Mouse (Mus musculus) MEL (cell line): ENCODE data around the gene Ank2. TPM values are rescaled to one million over a fixed set of nuclear protein-coding genes. Genes with fewer than 3 reads are reported as not detected.

Source experiments
- DNase-seq: peaks from one replicate; pipeline ENCODE4 v3.0.0; 2011; ENCODE audit warnings: low read depth, low spot score
- H3K27ac ChIP-seq: 2 replicates; pipeline ENCODE4 v1.5.1; 2012; ENCODE audit warnings: low read depth, mild to moderate bottlenecking, control low read depth, low read length, moderate library complexity; ENCODE audit not compliant: control insufficient read depth
- H3K27me3 ChIP-seq, 2 experiments: fragments of 150-350 bp in 1 of 2; sonication (generic) in 1 of 2; 2 replicates each; pipeline ENCODE4 v1.6.1; 2012; ENCODE audit warnings: low read length in 2 of 2, mild to moderate bottlenecking in 2 of 2, improper control_type of control experiment in 1 of 2, moderate library complexity in 1 of 2; ENCODE audit not compliant: insufficient read depth in 2 of 2, control insufficient read depth in 1 of 2
- H3K36me3 ChIP-seq, 2 experiments: 2 replicates each; pipeline ENCODE4 v1.6.1; 2012 to 2014; ENCODE audit warnings: low read length in 2 of 2, improper control_type of control experiment in 1 of 2, inconsistent platforms in 1 of 2, mild to moderate bottlenecking in 1 of 2; ENCODE audit not compliant: insufficient read depth in 2 of 2, control insufficient read depth in 1 of 2
- H3K4me1 ChIP-seq, 2 experiments: fragments of 150-350 bp in 1 of 2; sonication (generic) in 1 of 2; 2 replicates each; pipeline ENCODE4 v1.6.1; 2012; ENCODE audit warnings: low read length in 2 of 2, improper control_type of control experiment in 1 of 2, mild to moderate bottlenecking in 1 of 2; ENCODE audit not compliant: insufficient read depth in 2 of 2, control insufficient read depth in 1 of 2
- H3K4me3 ChIP-seq, 2 experiments: fragments of 150-350 bp in 1 of 2; sonication (generic) in 1 of 2; 2 replicates each; pipeline ENCODE4 v1.5.1; 2012; ENCODE audit warnings: low read depth in 2 of 2, low read length in 2 of 2, mild to moderate bottlenecking in 2 of 2, moderate library complexity in 2 of 2, control low read depth in 1 of 2, improper control_type of control experiment in 1 of 2; ENCODE audit not compliant: control insufficient read depth in 1 of 2, insufficient read depth in 1 of 2
- H3K79me2 ChIP-seq: 2 replicates; pipeline ENCODE4 v1.6.1; 2012; ENCODE audit warnings: mild to moderate bottlenecking, low read length, moderate library complexity; ENCODE audit not compliant: control insufficient read depth, poor library complexity, insufficient read depth
- H3K9ac ChIP-seq: 2 replicates; pipeline ENCODE4 v1.6.1; 2012; ENCODE audit warnings: low read depth, mild to moderate bottlenecking, control low read depth, low read length, moderate library complexity; ENCODE audit not compliant: control insufficient read depth, poor library complexity, severe bottlenecking
- H3K9me3 ChIP-seq: fragments of 150-350 bp; sonication (generic); replicated peaks from 2 replicates; pipeline ENCODE4 v1.6.1; 2012; ENCODE audit warnings: mild to moderate bottlenecking, low read length, improper control_type of control experiment, moderate library complexity; ENCODE audit not compliant: insufficient read depth
- CHD1 ChIP-seq: IDR thresholded peaks from 2 replicates; pipeline ENCODE4 v1.6.1; 2012; ENCODE audit warnings: low read depth, mild to moderate bottlenecking, inconsistent platforms, low read length, improper control_type of control experiment
- CHD2 ChIP-seq: IDR thresholded peaks from 2 replicates; pipeline ENCODE4 v1.6.1; 2011; ENCODE audit warnings: low read length, improper control_type of control experiment
- EP300 ChIP-seq, 2 experiments: IDR thresholded peaks; 2 replicates each; pipeline ENCODE4 v1.6.1; 2011; ENCODE audit warnings: improper control_type of control experiment in 2 of 2, low read length in 2 of 2, low read depth in 1 of 2, mild to moderate bottlenecking in 1 of 2
- ETS1 ChIP-seq: IDR thresholded peaks from 2 replicates; pipeline ENCODE4 v1.6.1; 2012; ENCODE audit warnings: low read depth, mild to moderate bottlenecking, inconsistent platforms, low read length, improper control_type of control experiment, moderate library complexity
- GABPA ChIP-seq: IDR thresholded peaks from 2 replicates; pipeline ENCODE4 v1.6.1; 2012; ENCODE audit warnings: low read depth, mild to moderate bottlenecking, inconsistent platforms, low read length, improper control_type of control experiment, moderate library complexity
- HCFC1 ChIP-seq: IDR thresholded peaks from 2 replicates; pipeline ENCODE4 v1.6.1; 2012; ENCODE audit warnings: low read depth, mild to moderate bottlenecking, inconsistent platforms, low read length, improper control_type of control experiment, moderate library complexity
- JUND ChIP-seq: IDR thresholded peaks from 2 replicates; pipeline ENCODE4 v1.6.1; 2011; ENCODE audit warnings: low read depth, mild to moderate bottlenecking, improper control_type of control experiment, low read length
- KAT2A ChIP-seq: conservative IDR thresholded peaks from 2 replicates; pipeline ENCODE4 v1.6.1; 2012; ENCODE audit warnings: low read depth, low read length, improper control_type of control experiment, inconsistent platforms
- MEF2A ChIP-seq: IDR thresholded peaks from 2 replicates; pipeline ENCODE4 v1.6.1; 2014; ENCODE audit warnings: low read depth, mild to moderate bottlenecking, inconsistent platforms, low read length, improper control_type of control experiment; ENCODE audit not compliant: poor library complexity, insufficient replicate concordance, severe bottlenecking; ENCODE audit errors: extremely low read depth
- MXI1 ChIP-seq: IDR thresholded peaks from 2 replicates; pipeline ENCODE4 v1.6.1; 2011; ENCODE audit warnings: mild to moderate bottlenecking, low read depth, low read length, improper control_type of control experiment
- MYB ChIP-seq: IDR thresholded peaks from 2 replicates; pipeline ENCODE4 v1.6.1; 2011; ENCODE audit warnings: mild to moderate bottlenecking, low read depth, low read length, improper control_type of control experiment
- MYC ChIP-seq: IDR thresholded peaks from 2 replicates; pipeline ENCODE4 v1.6.1; 2011; ENCODE audit warnings: low read depth, mild to moderate bottlenecking, low read length, improper control_type of control experiment, moderate library complexity
- NELFE ChIP-seq: IDR thresholded peaks from 2 replicates; pipeline ENCODE4 v1.6.1; 2011; ENCODE audit warnings: low read depth, low read length, improper control_type of control experiment
- NRF1 ChIP-seq: IDR thresholded peaks from 2 replicates; pipeline ENCODE4 v1.6.1; 2014; ENCODE audit warnings: low read depth, mild to moderate bottlenecking, inconsistent platforms, low read length, improper control_type of control experiment, moderate library complexity; ENCODE audit not compliant: poor library complexity, insufficient read depth, severe bottlenecking
- POLR2A ChIP-seq, 2 experiments: IDR thresholded peaks; 2 replicates each; pipeline ENCODE4 v1.6.1; 2011 to 2012; ENCODE audit warnings: low read length in 2 of 2, mild to moderate bottlenecking in 2 of 2, control low read depth in 1 of 2, improper control_type of control experiment in 1 of 2, low read depth in 1 of 2, moderate library complexity in 1 of 2; ENCODE audit not compliant: control insufficient read depth in 1 of 2, insufficient read depth in 1 of 2, poor library complexity in 1 of 2
- POLR2AphosphoS2 ChIP-seq: IDR thresholded peaks from 2 replicates; pipeline ENCODE4 v1.6.1; 2011; ENCODE audit warnings: low read length, improper control_type of control experiment
- POLR2AphosphoS5 ChIP-seq: IDR thresholded peaks from 2 replicates; pipeline ENCODE4 v1.6.1; 2012; ENCODE audit warnings: low read depth, borderline replicate concordance, mild to moderate bottlenecking, inconsistent platforms, low read length, moderate library complexity, mixed read lengths
- RAD21 ChIP-seq: IDR thresholded peaks from 2 replicates; pipeline ENCODE4 v1.6.1; 2011; ENCODE audit warnings: mild to moderate bottlenecking, low read depth, low read length, improper control_type of control experiment
- RCOR1 ChIP-seq: IDR thresholded peaks from 2 replicates; pipeline ENCODE4 v1.6.1; 2012; ENCODE audit warnings: low read depth, mild to moderate bottlenecking, inconsistent platforms, low read length, improper control_type of control experiment
- SMC3 ChIP-seq: IDR thresholded peaks from 2 replicates; pipeline ENCODE4 v1.6.1; 2011; ENCODE audit warnings: low read depth, low read length, improper control_type of control experiment
- TAL1 ChIP-seq: IDR thresholded peaks from 2 replicates; pipeline ENCODE4 v1.6.1; 2012; ENCODE audit warnings: mild to moderate bottlenecking, inconsistent platforms, low read length, moderate library complexity, mixed read lengths
- TBP ChIP-seq: IDR thresholded peaks from 2 replicates; pipeline ENCODE4 v1.8.0; 2011; ENCODE audit warnings: low read depth, low read length, improper control_type of control experiment
- UBTF ChIP-seq: IDR thresholded peaks from 2 replicates; pipeline ENCODE4 v1.6.1; 2012; ENCODE audit warnings: low read depth, mild to moderate bottlenecking, inconsistent platforms, low read length, improper control_type of control experiment, moderate library complexity, borderline replicate concordance; ENCODE audit not compliant: insufficient read depth
- USF2 ChIP-seq, 2 experiments: IDR thresholded peaks; 2 replicates each; pipeline ENCODE4 v1.6.1; 2011 to 2012; ENCODE audit warnings: improper control_type of control experiment in 2 of 2, low read length in 2 of 2, borderline replicate concordance in 1 of 2, inconsistent platforms in 1 of 2, low read depth in 1 of 2, mild to moderate bottlenecking in 1 of 2; ENCODE audit not compliant: insufficient read depth in 1 of 2
- ZC3H11A ChIP-seq: IDR thresholded peaks from 2 replicates; pipeline ENCODE4 v1.6.1; 2012; ENCODE audit warnings: low read depth, mild to moderate bottlenecking, inconsistent platforms, low read length, improper control_type of control experiment
- ZKSCAN1 ChIP-seq: IDR thresholded peaks from 2 replicates; pipeline ENCODE4 v1.6.1; 2012; ENCODE audit warnings: low read depth, mild to moderate bottlenecking, inconsistent platforms, low read length, improper control_type of control experiment, moderate library complexity
- ZMIZ1 ChIP-seq: IDR thresholded peaks from 2 replicates; pipeline ENCODE4 v1.6.1; 2012; ENCODE audit warnings: low read depth, mild to moderate bottlenecking, inconsistent platforms, low read length, improper control_type of control experiment, moderate library complexity
- polyA plus RNA-seq, 2 experiments: library from polyadenylated mRNA; stranded (reverse) in 1 of 2; unstranded in 1 of 2; fragments of >175 nt in 1 of 2; fragments of >200 nt in 1 of 2; gene quantifications; 2 replicates each; pipeline versions ENCODE4 v1.2.1 to v1.2.4; 2012; ENCODE audit warnings: low replicate concordance in 2 of 2, low read depth in 1 of 2; ENCODE audit not compliant: insufficient read length in 2 of 2, insufficient read depth in 1 of 2, missing spikeins in 1 of 2
- total RNA-seq: library from RNA; depleted of rRNA; stranded (reverse); fragments of 300-350 nt; gene quantifications from 2 replicates; pipeline ENCODE4 v1.2.3, GENCODE M21; 2012

Ank2 gene
- total and polyA plus RNA-seq, 3 experiments, result 2.7 to 4.5 TPM; not detected in 1

- H3K4me1 ChIP-seq, result no peaks in the 10 kb centered on the region
- H3K9me3 ChIP-seq, result no peaks in the 10 kb centered on the region
- H3K27me3 ChIP-seq, result no peaks in the 10 kb centered on the region
- no peak overlapping the region for H3K4me3 ChIP-seq
- no peaks in the 10 kb centered on the region for H3K79me2 ChIP-seq
- H3K9ac ChIP-seq, result no peak overlapping the region
- no peak for DNase-seq
- no peak overlapping the region for H3K27ac ChIP-seq
- TF ChIP-seq HCFC1, result no peak
- no peak for TF ChIP-seq EP300 (IDR thresholded peaks at IDR 0.05; ENCODE audit: low read depth in 1 of 2, low read length in 2 of 2)
- TF ChIP-seq CHD2, result no peak
- TF ChIP-seq POLR2A (IDR thresholded peaks at IDR 0.05; ENCODE audit: control insufficient read depth in 1 of 2, insufficient read depth in 1 of 2, low read depth in 1 of 2, low read length in 2 of 2, poor library complexity in 1 of 2), result no peak
- TF ChIP-seq POLR2AphosphoS2, result no peak
- no peak for TF ChIP-seq RCOR1
- TF ChIP-seq ETS1, result no peak
- no peak for TF ChIP-seq MYC
- TF ChIP-seq ZKSCAN1, result no peak
- TF ChIP-seq SMC3, result no peak
- TF ChIP-seq MEF2A, result no peak
- TF ChIP-seq TAL1, result no peak
- no peak for TF ChIP-seq NELFE
- no peak for TF ChIP-seq USF2 (IDR thresholded peaks at IDR 0.05; ENCODE audit: borderline replicate concordance in 1 of 2, insufficient read depth in 1 of 2, low read depth in 1 of 2, low read length in 2 of 2)
- no peak for TF ChIP-seq NRF1
- TF ChIP-seq POLR2AphosphoS5, result no peak
- TF ChIP-seq UBTF, result no peak
- no peak for TF ChIP-seq JUND
- no peak for TF ChIP-seq RAD21
- peaks cover 0 to 5% of the 10 kb centered on the region in 2 experiments; a peak in 2 of 4 replicates for H3K36me3 ChIP-seq
These were observed 45.5 kb upstream of the Ank2 start for GRCm38 (mm10) chr3:127544610-127545121.

- TF ChIP-seq JUND, result no peak
- no peak for TF ChIP-seq TBP
- TF ChIP-seq MXI1, result no peak
- TF ChIP-seq ZC3H11A, result no peak
- no peak for TF ChIP-seq ZMIZ1
- TF ChIP-seq CHD2, result no peak
- TF ChIP-seq ZKSCAN1, result no peak
- no peak for TF ChIP-seq RCOR1
- no peak for TF ChIP-seq KAT2A
- no peak for TF ChIP-seq MYB
- TF ChIP-seq GABPA, result no peak
- no peak for TF ChIP-seq RAD21
- TF ChIP-seq TAL1, result no peak
- TF ChIP-seq CHD1, result no peak
- TF ChIP-seq ETS1, result no peak
- no peak overlapping the region for H3K4me3 ChIP-seq
- H3K36me3 ChIP-seq, result peaks cover 0 to 5% of the 10 kb centered on the region in 2 experiments; a peak in 2 of 4 replicates
- H3K9me3 ChIP-seq, result no peaks in the 10 kb centered on the region
- no peak for DNase-seq
- no peak overlapping the region for H3K27ac ChIP-seq
- no peaks in the 10 kb centered on the region for H3K4me1 ChIP-seq
- no peaks in the 10 kb centered on the region for H3K27me3 ChIP-seq
- H3K9ac ChIP-seq, result no peak overlapping the region
- no peaks in the 10 kb centered on the region for H3K79me2 ChIP-seq
These were observed 44.8 kb upstream of the Ank2 start for GRCm38 (mm10) chr3:127543976-127544375.
